ENCODE assay signal across 8 mouse cellular contexts in the genomic region with DNA sequence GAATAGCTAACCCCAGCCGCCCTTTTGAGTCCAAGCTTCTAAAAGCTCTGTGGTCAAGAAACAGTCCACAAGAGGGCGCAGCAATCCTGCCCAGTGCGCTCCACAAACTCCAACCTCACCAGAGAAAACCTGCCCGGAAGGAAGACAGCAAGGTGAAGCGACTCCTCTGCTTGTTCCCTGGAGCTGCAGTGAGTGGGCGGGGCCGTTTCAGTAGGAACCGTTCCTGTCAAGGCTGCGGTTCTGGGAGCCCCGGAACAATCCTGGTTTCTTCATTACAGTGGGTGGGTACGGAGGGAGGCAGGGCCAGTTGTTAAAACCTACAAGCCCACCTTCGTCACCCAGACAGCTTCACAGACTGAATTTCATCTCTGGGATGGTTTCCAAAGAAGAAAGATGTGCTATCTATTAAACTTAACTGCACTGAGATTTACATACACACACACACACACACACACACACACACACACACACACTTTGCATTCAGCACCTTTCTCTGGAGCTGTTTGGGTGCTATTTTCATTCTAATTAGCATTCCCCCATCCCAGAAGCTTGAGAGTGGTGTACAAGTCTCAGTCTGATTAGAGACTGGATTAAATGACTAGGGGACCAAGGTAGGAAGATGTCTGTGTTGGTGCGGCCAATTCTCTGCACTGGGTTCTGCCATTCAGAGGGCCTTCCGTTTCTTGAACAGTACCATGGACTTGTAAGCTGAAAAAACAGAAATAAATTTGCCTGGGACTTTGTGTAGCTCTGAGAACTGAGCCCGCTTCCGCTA.
DNase-seq lines count a peak whose midpoint lies in the region; ATAC-seq and TF ChIP-seq lines count a peak whose summit lies in the region.

No protein-coding gene starts in this region.

- H3K79me3 ChIP-seq in C2C12 (ENCODE audit: low read depth) = no peaks in the 10 kb centered on the region

- H3K4me3 ChIP-seq in C2C12 (ENCODE audit: insufficient read depth, poor library complexity, severe bottlenecking) = no peak overlapping the region
- H3K4me3 ChIP-seq in forebrain, embryonic 10.5 days = peak overlapping the region; percentile 46
- peak overlapping the region; percentile 48 for H3K4me3 ChIP-seq in heart, embryonic 15.5 days
- H3K4me3 ChIP-seq in liver, embryonic 12.5 days = 0 out of 2 replicates have a peak overlapping the region, but pooled peaks have one; percentile 6
- H3K4me3 ChIP-seq in stomach, embryonic 16.5 days (replicated peaks; ENCODE audit: low read length) = peak overlapping the region; percentile 29

- H3K4me2 ChIP-seq in heart, embryonic 15.5 days = peak overlapping the region; percentile 75
- peak overlapping the region; percentile 50 for H3K4me2 ChIP-seq in liver, embryonic 12.5 days
- peak overlapping the region; percentile 56 for H3K4me2 ChIP-seq in stomach, embryonic 16.5 days (ENCODE audit: low read depth, low read length)

- H3K27ac ChIP-seq in forebrain, embryonic 10.5 days = no peak overlapping the region
- peak overlapping the region; percentile 85 for H3K27ac ChIP-seq in heart, embryonic 15.5 days
- H3K27ac ChIP-seq in liver, embryonic 12.5 days = no peak overlapping the region
- H3K27ac ChIP-seq in stomach, embryonic 16.5 days (ENCODE audit: low read length) = peak overlapping the region; percentile 88

- peak; percentile 63 for TF ChIP-seq CTCF in C2C12 (IDR thresholded peaks at IDR 0.05; ENCODE audit: control insufficient read depth, insufficient read depth, insufficient read length)

- no peaks in the 10 kb centered on the region for H3K27me3 ChIP-seq in C2C12 (ENCODE audit: control insufficient read depth, insufficient read depth, insufficient read length)
- H3K27me3 ChIP-seq in forebrain, embryonic 10.5 days (ENCODE audit: poor library complexity, severe bottlenecking) = no peaks in the 10 kb centered on the region
- H3K27me3 ChIP-seq in heart, embryonic 15.5 days = no peaks in the 10 kb centered on the region
- H3K27me3 ChIP-seq in liver, embryonic 12.5 days (replicated peaks) = no peaks in the 10 kb centered on the region
- no peaks in the 10 kb centered on the region for H3K27me3 ChIP-seq in stomach, embryonic 16.5 days (ENCODE audit: control insufficient read depth, insufficient read depth, low read length)

- ATAC-seq in heart, embryonic 15.5 days (replicated peaks; ENCODE audit: insufficient number of reproducible peaks, insufficient read depth, low FRiP score, low read depth) = peak; percentile 5
- ATAC-seq in liver, embryonic 12.5 days = no peak
- ATAC-seq in stomach, embryonic 16.5 days (ENCODE audit: insufficient read depth, low FRiP score) = peak; percentile 46

- peak overlapping the region; percentile 25 for H3ac ChIP-seq in C2C12 (ENCODE audit: control insufficient read depth, insufficient read length, low read depth)

- peak overlapping the region; percentile 52 for H3K9ac ChIP-seq in heart, embryonic 15.5 days
- no peak overlapping the region for H3K9ac ChIP-seq in liver, embryonic 12.5 days
- H3K9ac ChIP-seq in stomach, embryonic 16.5 days (ENCODE audit: low read length) = peak overlapping the region; percentile 43; the same call in 1 of the 2 replicates

- WGBS in forebrain, embryonic 10.5 days = 26% methylated on average over 16 of the region's 16 CpGs
- 12% methylated on average over 16 of the region's 16 CpGs for WGBS in heart, embryonic 15.5 days
- WGBS in liver, embryonic 12.5 days (ENCODE audit: insufficient replicate concordance) = 22% methylated on average over 16 of the region's 16 CpGs
- 18% methylated on average over 16 of the region's 16 CpGs for WGBS in stomach, embryonic 16.5 days

- peak; percentile 71 for DNase-seq in brain, embryonic 18.5 days (ENCODE audit: low read depth, low spot score)
- DNase-seq in forebrain, embryonic 10.5 days (ENCODE audit: extremely low spot score, low spot score) = peak; percentile 76
- DNase-seq in kidney, postnatal 14 days = peak; percentile 91
- peak; percentile 74 for DNase-seq in neural tube, embryonic 10.5 days (ENCODE audit: extremely low spot score, low spot score)

- peaks cover 11% of the 10 kb centered on the region for H3K4me1 ChIP-seq in forebrain, embryonic 10.5 days
- peaks cover 15% of the 10 kb centered on the region for H3K4me1 ChIP-seq in heart, embryonic 15.5 days (replicated peaks)
- peaks cover 11% of the 10 kb centered on the region; the same call in 1 of the 2 replicates for H3K4me1 ChIP-seq in liver, embryonic 12.5 days
- peaks cover 11% of the 10 kb centered on the region for H3K4me1 ChIP-seq in stomach, embryonic 16.5 days (ENCODE audit: control insufficient read depth, insufficient read depth, low read length)

- no peaks in the 10 kb centered on the region for H3K79me2 ChIP-seq in C2C12 (ENCODE audit: control insufficient read depth, insufficient read depth)

- H3K36me3 ChIP-seq in C2C12 (ENCODE audit: control insufficient read depth, insufficient read depth) = no peaks in the 10 kb centered on the region
- no peaks in the 10 kb centered on the region for H3K36me3 ChIP-seq in forebrain, embryonic 10.5 days (replicated peaks)
- H3K36me3 ChIP-seq in heart, embryonic 15.5 days = no peaks in the 10 kb centered on the region
- H3K36me3 ChIP-seq in liver, embryonic 12.5 days = no peaks in the 10 kb centered on the region
- no peaks in the 10 kb centered on the region for H3K36me3 ChIP-seq in stomach, embryonic 16.5 days (ENCODE audit: control insufficient read depth, insufficient read depth, low read length)

- no peaks in the 10 kb centered on the region for H3K9me3 ChIP-seq in forebrain, embryonic 10.5 days
- H3K9me3 ChIP-seq in heart, embryonic 15.5 days (replicated peaks) = no peaks in the 10 kb centered on the region
- no peaks in the 10 kb centered on the region for H3K9me3 ChIP-seq in liver, embryonic 12.5 days (replicated peaks)
- no peaks in the 10 kb centered on the region for H3K9me3 ChIP-seq in stomach, embryonic 16.5 days (replicated peaks; ENCODE audit: control insufficient read depth, low read length)

TF ChIP-seq in C2C12, 6 proteins besides CTCF, POLR2A, EP300 and RAD21:
- TF ChIP-seq USF1 (IDR thresholded peaks at IDR 0.05; ENCODE audit: low read depth) (no peak), MAX (IDR thresholded peaks at IDR 0.05) (no peak), CEBPB (IDR thresholded peaks at IDR 0.05; ENCODE audit: low read depth) (no peak), FOSL1 (IDR thresholded peaks at IDR 0.05; ENCODE audit: insufficient read depth, low read length, poor library complexity, severe bottlenecking) (no peak), MYOD1 (IDR thresholded peaks at IDR 0.05; ENCODE audit: control insufficient read depth, insufficient read length, low read depth) (no peak)

Comparison
In these comparisons a context has a peak if more than half of its experiments do, and no peak if none do; other contexts are left out.
1. H3K27ac ChIP-seq: peak in heart, embryonic 15.5 days (single experiment) and stomach, embryonic 16.5 days (single experiment); none in forebrain, embryonic 10.5 days (single experiment) and liver, embryonic 12.5 days (single experiment).
2. Peak in every context shown above with its lines, with median percentiles within 50 percentile points of each other: DNase-seq and H3K4me2 ChIP-seq.